ENCODE assay signal across 16 mouse cellular contexts in the genomic region with DNA sequence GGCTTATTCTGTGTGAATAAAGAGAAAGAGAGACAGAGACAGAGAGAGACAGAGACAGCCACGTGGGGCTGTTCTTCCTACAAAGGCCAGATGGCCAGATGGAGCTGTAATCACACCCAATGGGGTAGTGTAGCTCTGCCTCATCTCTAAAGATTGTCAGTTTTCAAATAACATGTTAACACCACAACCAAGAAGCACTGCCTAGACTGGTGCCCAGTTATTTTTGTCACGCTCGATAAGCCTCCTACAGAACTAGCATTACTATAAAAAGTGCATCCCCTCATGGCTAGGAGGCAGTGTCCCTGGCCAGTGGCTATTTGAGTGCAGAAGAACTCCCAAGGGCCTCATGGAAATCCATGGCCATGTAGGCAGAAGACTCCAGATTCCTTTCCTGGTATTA.
"Had no signal": no experiment of that assay in that cellular context is flagged by ENCODE, and none has a peak within 500 bp of the region (broad histone marks: within the 10 kb centered on the region; RNA-seq: fewer than 3 reads in every experiment).

No protein-coding gene starts in this region.

- H3K36me3 ChIP-seq: liver, embryonic 15.5 days; midbrain, embryonic 12.5 days; neural tube, embryonic 13.5 days had no signal

- H3K4me3 ChIP-seq: liver, embryonic 15.5 days; megakaryocyte, embryonic 14.5 days; midbrain, embryonic 12.5 days; neural tube, embryonic 13.5 days had no signal

- H3K4me1 ChIP-seq: liver, embryonic 15.5 days; megakaryocyte, embryonic 14.5 days; midbrain, embryonic 12.5 days; neural tube, embryonic 13.5 days had no signal

- DNase-seq: kidney, postnatal 36 days; layer of hippocampus, adult 9-11 months; lung, adult 2 months; lung, postnatal 4 days; retina, postnatal 1 day; right cerebral cortex, postnatal 4 days; spleen, adult 18-20 months; thymus, adult 18-20 months; thymus, postnatal 14 days had no signal

- H3K9ac ChIP-seq: liver, embryonic 15.5 days; midbrain, embryonic 12.5 days; neural tube, embryonic 13.5 days had no signal

- H3K27me3 ChIP-seq: liver, embryonic 15.5 days; megakaryocyte, embryonic 14.5 days; midbrain, embryonic 12.5 days; neural tube, embryonic 13.5 days had no signal

- H3K4me2 ChIP-seq: liver, embryonic 11.5 days; liver, embryonic 15.5 days; midbrain, embryonic 12.5 days; neural tube, embryonic 13.5 days had no signal

- ATAC-seq: lung, postnatal 0 days; midbrain, embryonic 16.5 days had no signal

- H3K27ac ChIP-seq: liver, embryonic 15.5 days; midbrain, embryonic 12.5 days; neural tube, embryonic 13.5 days had no signal

- H3K9me3 ChIP-seq: liver, embryonic 15.5 days; midbrain, embryonic 12.5 days; neural tube, embryonic 13.5 days had no signal
